Comparison of ENCODE assay signal across 8 mouse cellular contexts in the genomic region with DNA sequence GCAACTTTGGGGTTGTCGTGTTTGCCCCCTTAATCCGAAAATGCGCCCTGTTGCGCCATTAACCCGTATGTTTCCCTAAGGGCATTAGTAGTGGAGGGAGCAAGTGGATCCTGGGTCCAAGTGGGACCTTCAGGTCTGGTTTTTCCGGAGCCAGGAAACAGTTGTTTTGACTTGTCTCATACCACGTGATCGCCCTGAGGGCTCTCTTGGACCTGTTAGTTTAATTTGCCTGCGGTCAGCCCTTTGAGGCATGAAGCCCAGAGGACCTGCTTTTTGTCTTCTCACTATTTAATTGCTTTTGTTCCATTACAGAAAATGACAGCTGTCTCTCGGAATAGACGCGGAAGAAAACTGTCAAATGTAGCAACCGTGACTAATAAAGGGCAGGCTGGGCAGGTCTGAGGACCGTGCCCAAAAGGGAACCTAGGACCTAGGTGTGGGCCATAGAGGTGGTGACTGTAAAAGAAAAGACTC. TPM values are rescaled to one million over a fixed set of nuclear protein-coding genes. Genes with fewer than 3 reads are reported as not detected.
A peak's percentile ranks its signal among the peaks of the same experiment; 100 is the strongest.
DNase-seq lines count a peak whose midpoint lies in the region; ATAC-seq and TF ChIP-seq lines count a peak whose summit lies in the region.

No protein-coding gene starts in this region.

- H3K36me3 ChIP-seq in embryonic facial prominence, embryonic 13.5 days = no peaks in the 10 kb centered on the region
- 0 out of 2 replicates have a peak, but pooled peaks cover 5% of the 10 kb centered on the region for H3K36me3 ChIP-seq in midbrain, embryonic 13.5 days

- peak overlapping the region; percentile 87 for H3K27ac ChIP-seq in layer of hippocampus, adult 2 months
- H3K27ac ChIP-seq in embryonic facial prominence, embryonic 13.5 days = peak overlapping the region; percentile 69
- peak overlapping the region; percentile 78 for H3K27ac ChIP-seq in midbrain, embryonic 13.5 days

- DNase-seq in layer of hippocampus, adult 2 months (ENCODE audit: low spot score in 2 of 2) = no peak
- DNase-seq in layer of hippocampus, adult 8-10 months (ENCODE audit: low spot score in 2 of 2) = no peak
- peak; percentile 68 to 71 for DNase-seq in kidney, postnatal 36 days
- DNase-seq in layer of hippocampus, postnatal 25 days (ENCODE audit: extremely low spot score in 1 of 2, low spot score in 1 of 2) = no peak
- no peak for DNase-seq in gastrocnemius, postnatal 36 days
- DNase-seq in left cerebral cortex, postnatal 25 days (ENCODE audit: low spot score in 2 of 2) = no peak

- H3K27me3 ChIP-seq in embryonic facial prominence, embryonic 13.5 days = peaks cover 5% of the 10 kb centered on the region
- H3K27me3 ChIP-seq in midbrain, embryonic 13.5 days = no peaks in the 10 kb centered on the region

- peak overlapping the region; percentile 89 for H3K9ac ChIP-seq in embryonic facial prominence, embryonic 13.5 days
- H3K9ac ChIP-seq in midbrain, embryonic 13.5 days (replicated peaks) = peak overlapping the region; percentile 91

- 1% methylated on average over 14 of the region's 14 CpGs for WGBS in embryonic facial prominence, embryonic 13.5 days
- 1% methylated on average over 14 of the region's 14 CpGs for WGBS in midbrain, embryonic 13.5 days

- ATAC-seq in embryonic facial prominence, embryonic 13.5 days (ENCODE audit: insufficient number of reproducible peaks, insufficient read depth, low FRiP score, low TSS enrichment, low read depth) = no peak
- ATAC-seq in midbrain, embryonic 13.5 days = no peak; the same call in none of the 2 replicates

- peaks cover 19% of the 10 kb centered on the region for H3K4me1 ChIP-seq in embryonic facial prominence, embryonic 13.5 days
- peaks cover 21% of the 10 kb centered on the region for H3K4me1 ChIP-seq in midbrain, embryonic 13.5 days (replicated peaks)

- no peak for TF ChIP-seq CTCF in layer of hippocampus, adult 2 months (conservative IDR thresholded peaks at IDR 0.05)

- no peaks in the 10 kb centered on the region for H3K9me3 ChIP-seq in embryonic facial prominence, embryonic 13.5 days
- H3K9me3 ChIP-seq in midbrain, embryonic 13.5 days = no peaks in the 10 kb centered on the region

- peak overlapping the region; percentile 81 for H3K4me3 ChIP-seq in layer of hippocampus, adult 2 months
- peak overlapping the region; percentile 85 for H3K4me3 ChIP-seq in embryonic facial prominence, embryonic 13.5 days
- H3K4me3 ChIP-seq in midbrain, embryonic 13.5 days (replicated peaks) = peak overlapping the region; percentile 83

- H3K4me2 ChIP-seq in embryonic facial prominence, embryonic 13.5 days = peak overlapping the region; percentile 88
- peak overlapping the region; percentile 84 for H3K4me2 ChIP-seq in midbrain, embryonic 13.5 days (replicated peaks)

- intact Hi-C loops in gastrocnemius, postnatal 36 days (cut with DNase I) = no loop called here
- intact Hi-C loops in left cerebral cortex, postnatal 25 days (cut with DNase I) = loop anchor here (5.0 kb wide), 1 partner anchor 56 kb away; no protein-coding TSS in a partner anchor

RNA-seq across cellular contexts. Expression of a gene that starts 0.5 kb away (rescaled TPM):
- total RNA-seq in layer of hippocampus, adult 2 months (2021) = 10 to 100 TPM; 18.3 to 20.3 TPM
- total RNA-seq in layer of hippocampus, adult 8-10 months (2022) = 10 to 100 TPM; 17.9 to 23.4 (median 20.4) TPM
- polyA plus RNA-seq in embryonic facial prominence, embryonic 13.5 days (2015; fragmentation: Nextera tagmentation; extraction: Ambion mirVana) = 7.2 and 7.6 TPM in 2 replicates
- polyA plus RNA-seq in midbrain, embryonic 13.5 days (2015; fragmentation: Nextera tagmentation; extraction: Ambion mirVana) = 9.1 and 9.4 TPM in 2 replicates
- 10 to 100 TPM; 16.4 to 17.6 TPM for total RNA-seq in layer of hippocampus, postnatal 25 days (2021)
- 10 to 100 TPM; 10.6 to 11.8 TPM for total RNA-seq in gastrocnemius, postnatal 36 days (2021)
- 10 to 100 TPM; 16.5 to 17.4 TPM for total RNA-seq in left cerebral cortex, postnatal 25 days (2021)

RNA-seq across cellular contexts. Expression of a gene that starts 49.5 kb away (rescaled TPM):
- 10 to 100 TPM; 11.8 to 14.0 TPM for total RNA-seq in layer of hippocampus, adult 2 months (2021)
- total RNA-seq in layer of hippocampus, adult 8-10 months (2022) = 10 to 100 TPM in 3 of 4 experiments, 1 to 10 TPM in 1; 9.8 to 19.8 (median 15.6) TPM
- 6.8 and 7.2 TPM in 2 replicates for polyA plus RNA-seq in embryonic facial prominence, embryonic 13.5 days (2015; fragmentation: Nextera tagmentation; extraction: Ambion mirVana)
- 1.7 and 2.6 TPM in 2 replicates for polyA plus RNA-seq in midbrain, embryonic 13.5 days (2015; fragmentation: Nextera tagmentation; extraction: Ambion mirVana)
- total RNA-seq in layer of hippocampus, postnatal 25 days (2021) = 1 to 10 TPM; 8.6 to 9.3 TPM
- total RNA-seq in gastrocnemius, postnatal 36 days (2021) = 1 to 10 TPM; 4.6 to 4.8 TPM
- 10 to 100 TPM in 1 of 2 experiments, 1 to 10 TPM in 1; 7.9 to 12.4 TPM for total RNA-seq in left cerebral cortex, postnatal 25 days (2021)

Comparison
In these comparisons a context has a peak if more than half of its experiments do, and no peak if none do; other contexts are left out.
1. DNase-seq: peak in kidney, postnatal 36 days (2 of 2); none in layer of hippocampus, adult 2 months (0 of 2), layer of hippocampus, adult 8-10 months (0 of 2), layer of hippocampus, postnatal 25 days (0 of 2), gastrocnemius, postnatal 36 days (0 of 2) and left cerebral cortex, postnatal 25 days (0 of 2).
2. Peak in every context shown above with its lines, with median percentiles within 50 percentile points of each other: H3K27ac ChIP-seq and H3K4me3 ChIP-seq.